Mouse (Mus musculus): ENCODE measurements around the gene Psors1c2. TPM values are rescaled to one million over a fixed set of nuclear protein-coding genes. Genes with fewer than 3 reads are reported as not detected.
A peak's percentile ranks its signal among the peaks of the same experiment; 100 is the strongest.

Psors1c2 gene
- total RNA-seq, 1 experiment from 2014 or later: not detected

- no peak for ATAC-seq (ENCODE audit: extremely low read depth, insufficient number of reproducible peaks, low FRiP score, poor library complexity, severe bottlenecking)
Measured at GRCm38 (mm10) chr17:35515911-35516640, 16.9 kb upstream of the Psors1c2 start.

DNA sequence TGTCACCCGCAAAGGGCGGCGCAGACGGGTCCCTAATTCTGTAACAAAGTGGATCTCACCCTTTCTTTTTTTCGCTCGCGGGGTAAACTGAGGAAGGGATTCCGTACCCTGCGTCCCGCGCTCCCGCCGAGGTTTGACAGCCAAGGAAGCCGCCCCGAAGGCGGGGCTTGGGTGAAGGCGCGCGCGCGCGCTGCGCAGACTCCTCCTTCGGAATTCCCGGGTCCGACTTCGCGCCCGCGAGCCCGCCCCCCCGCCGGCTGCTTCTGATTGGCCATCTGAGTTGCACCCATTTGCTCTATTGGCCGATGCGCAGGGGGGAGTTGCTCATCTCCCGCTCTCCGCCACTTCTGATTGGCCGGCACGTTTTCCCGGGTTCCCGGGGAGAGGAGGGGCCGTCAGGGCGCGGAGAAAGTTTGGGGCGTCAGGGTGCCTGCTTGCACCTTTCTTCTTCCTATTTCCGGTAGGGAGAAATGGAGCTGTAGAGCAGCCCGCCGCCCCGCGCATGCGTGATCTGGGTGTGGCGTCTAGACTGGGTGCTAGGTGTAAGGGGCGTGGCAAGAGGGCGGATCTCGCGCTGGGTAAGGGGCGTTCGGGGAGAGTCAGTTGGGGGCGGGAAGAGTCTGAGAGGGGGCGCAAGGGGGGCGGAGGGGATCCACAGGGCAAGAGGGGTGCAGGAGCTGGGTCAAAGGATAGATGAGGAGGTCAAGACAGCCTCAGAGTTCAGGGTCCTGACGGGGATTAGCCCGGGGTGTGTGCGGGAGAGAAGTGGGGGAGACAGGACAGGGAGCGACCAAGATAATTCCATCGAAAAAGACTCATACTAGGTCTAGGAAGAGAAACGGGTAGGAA lies 16.1 kb upstream of the Psors1c2 start, which contains the start of the genes Tcf19 and Cchcr1:
Gene Tcf19, minus strand, starts transcription at position 173 of the 849 bp plus-strand sequence.
Gene Cchcr1, plus strand, starts transcription at position 449 of the 849 bp plus-strand sequence.
- ATAC-seq (ENCODE audit: extremely low read depth, insufficient number of reproducible peaks, low FRiP score, poor library complexity, severe bottlenecking): peak; percentile 75

GRCm38 (mm10) chr17:35517526-35517925 lies 15.5 kb upstream of the Psors1c2 start:
- ATAC-seq (ENCODE audit: extremely low read depth, insufficient number of reproducible peaks, low FRiP score, poor library complexity, severe bottlenecking): no peak

DNA sequence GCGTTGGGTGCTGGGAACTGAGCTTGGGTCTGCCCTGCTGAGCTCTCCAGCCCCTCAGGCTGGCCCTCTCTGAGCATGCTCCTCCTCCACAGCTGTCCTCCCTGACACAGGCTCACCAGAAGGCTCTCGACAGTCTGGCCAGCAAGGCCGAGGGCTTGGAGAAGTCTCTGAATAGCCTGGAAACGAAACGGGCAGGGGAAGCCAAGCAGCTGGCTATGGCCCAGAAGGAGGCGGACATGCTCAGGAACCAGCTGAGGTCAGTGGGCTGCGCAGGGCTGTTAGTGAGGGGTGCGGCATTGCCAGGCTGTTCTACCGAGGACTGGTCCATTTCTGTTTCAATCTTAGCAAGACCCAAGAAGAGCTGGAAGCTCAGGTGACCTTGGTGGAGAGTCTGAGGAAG lies 8.6 kb upstream of the Psors1c2 start:
- no peak for ATAC-seq (ENCODE audit: extremely low read depth, insufficient number of reproducible peaks, low FRiP score, poor library complexity, severe bottlenecking)

- ATAC-seq (ENCODE audit: extremely low read depth, insufficient number of reproducible peaks, low FRiP score, poor library complexity, severe bottlenecking): no peak
Measured at GRCm38 (mm10) chr17:35526644-35527043, 6.4 kb upstream of the Psors1c2 start.

GRCm38 (mm10) chr17:35532360-35532759 lies 641 bp upstream of the Psors1c2 start:
- no peak for ATAC-seq (ENCODE audit: extremely low read depth, insufficient number of reproducible peaks, low FRiP score, poor library complexity, severe bottlenecking)

- ATAC-seq (ENCODE audit: extremely low read depth, insufficient number of reproducible peaks, low FRiP score, poor library complexity, severe bottlenecking): peak; percentile 80
Measured at GRCm38 (mm10) chr17:35534343-35534742, 1.3 kb downstream of the Psors1c2 start.

- no peak for ATAC-seq (ENCODE audit: extremely low read depth, insufficient number of reproducible peaks, low FRiP score, poor library complexity, severe bottlenecking)
Measured at GRCm38 (mm10) chr17:35537421-35537820, 4.4 kb downstream of the Psors1c2 start.

DNA sequence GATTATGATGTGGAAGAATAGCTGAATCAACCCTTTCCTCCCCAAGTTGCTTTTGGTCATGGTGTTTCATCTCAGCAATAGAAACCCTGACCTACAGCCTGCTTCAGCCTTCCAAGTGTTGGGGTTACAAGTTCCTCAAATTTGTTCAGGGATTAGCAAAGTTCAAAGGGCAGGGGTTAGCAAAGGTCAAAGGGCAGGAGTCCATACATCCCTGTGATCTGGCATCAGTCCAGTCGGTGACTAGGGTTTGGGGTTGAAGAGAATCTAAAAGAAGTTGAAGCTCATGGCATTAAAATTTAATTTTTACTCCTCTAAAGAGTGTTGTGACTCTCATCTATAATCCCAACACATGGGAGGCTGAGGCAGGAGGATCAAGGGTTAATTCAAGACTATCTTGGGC lies 5.5 kb downstream of the Psors1c2 start:
- ATAC-seq (ENCODE audit: extremely low read depth, insufficient number of reproducible peaks, low FRiP score, poor library complexity, severe bottlenecking): no peak

GRCm38 (mm10) chr17:35539540-35539939 lies 6.5 kb downstream of the Psors1c2 start:
- no peak for ATAC-seq (ENCODE audit: extremely low read depth, insufficient number of reproducible peaks, low FRiP score, poor library complexity, severe bottlenecking)

DNA sequence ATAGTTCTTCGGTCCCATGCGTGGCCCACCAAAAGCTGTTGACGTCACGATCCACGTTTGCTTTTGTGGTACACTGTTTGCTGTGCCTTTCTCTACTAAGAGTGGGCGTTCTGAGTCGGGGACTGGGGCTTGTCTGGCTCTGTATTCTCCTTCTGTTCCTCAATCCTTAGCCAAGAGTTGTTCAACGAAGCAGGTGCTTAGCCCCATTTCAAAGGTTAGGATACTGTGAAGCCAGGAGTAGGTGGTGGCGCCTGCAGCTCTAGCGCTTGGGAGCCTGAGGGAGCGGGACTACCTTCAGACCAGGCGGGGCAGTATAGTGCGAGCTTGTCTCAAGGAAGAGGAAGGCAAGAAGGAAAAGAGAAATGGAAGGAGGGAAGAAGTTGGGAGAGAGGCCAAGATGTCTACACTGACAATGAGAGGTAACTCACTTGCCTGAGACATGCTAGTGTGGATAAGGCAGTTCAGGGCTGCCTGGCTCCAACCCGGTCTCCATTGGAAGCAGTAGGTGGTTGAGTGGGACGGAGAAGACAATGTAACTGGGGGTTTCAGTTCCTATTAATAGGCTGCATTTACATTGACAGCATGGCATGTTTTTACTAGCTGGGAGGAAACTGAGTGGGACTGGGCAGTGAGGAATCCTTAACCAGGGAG lies 9.9 kb downstream of the Psors1c2 start:
- ATAC-seq (ENCODE audit: extremely low read depth, insufficient number of reproducible peaks, low FRiP score, poor library complexity, severe bottlenecking): no peak

DNA sequence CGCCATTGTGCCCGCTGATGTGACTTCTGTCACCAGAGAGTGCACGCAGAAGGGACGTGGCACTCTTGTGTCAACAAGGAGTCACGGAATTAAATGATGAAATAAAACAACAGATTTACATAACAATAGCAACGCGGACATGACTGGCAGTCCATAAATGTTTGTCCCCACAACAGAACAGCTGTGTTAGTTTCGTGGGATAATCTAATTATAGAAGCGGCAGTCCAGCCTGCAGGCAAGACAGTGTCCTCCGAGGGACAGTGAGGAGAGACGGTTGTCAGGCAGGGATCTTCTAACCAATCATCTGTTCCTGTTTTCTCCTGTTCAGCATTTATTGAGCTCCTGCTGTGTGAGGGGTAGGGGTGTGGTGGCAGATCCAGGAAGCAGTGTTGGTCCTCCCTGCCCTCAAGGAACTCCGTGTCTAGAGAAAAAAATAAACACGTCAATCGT lies 10.4 kb downstream of the Psors1c2 start:
- no peak for ATAC-seq (ENCODE audit: extremely low read depth, insufficient number of reproducible peaks, low FRiP score, poor library complexity, severe bottlenecking)

DNA sequence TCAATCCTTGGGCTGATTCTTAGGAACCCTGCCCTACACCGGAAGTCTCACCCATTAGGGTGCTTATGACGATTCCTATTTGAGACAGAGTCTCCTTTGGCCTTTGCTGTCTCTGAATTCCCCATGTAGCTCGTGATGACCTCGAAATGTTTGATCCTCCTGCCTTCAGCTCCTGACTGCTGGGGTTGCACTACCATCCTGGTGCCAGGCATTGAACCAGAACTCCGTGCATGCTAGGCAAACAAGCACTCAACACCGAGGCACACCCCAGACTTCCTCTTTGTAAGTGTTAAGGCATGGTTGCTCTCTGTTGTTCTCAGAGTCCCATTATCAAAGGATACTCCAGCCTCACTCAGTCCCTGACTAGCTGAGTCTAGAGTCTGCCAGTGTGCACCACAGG lies 11.0 kb downstream of the Psors1c2 start:
- no peak for ATAC-seq (ENCODE audit: extremely low read depth, insufficient number of reproducible peaks, low FRiP score, poor library complexity, severe bottlenecking)

GRCm38 (mm10) chr17:35544680-35545079 lies 11.7 kb downstream of the Psors1c2 start:
- ATAC-seq (ENCODE audit: extremely low read depth, insufficient number of reproducible peaks, low FRiP score, poor library complexity, severe bottlenecking): 0 out of 2 replicates have a peak, but pooled peaks have one; percentile 32

- ATAC-seq (ENCODE audit: extremely low read depth, insufficient number of reproducible peaks, low FRiP score, poor library complexity, severe bottlenecking): no peak
Measured at GRCm38 (mm10) chr17:35547465-35547864, 14.5 kb downstream of the Psors1c2 start.

DNA sequence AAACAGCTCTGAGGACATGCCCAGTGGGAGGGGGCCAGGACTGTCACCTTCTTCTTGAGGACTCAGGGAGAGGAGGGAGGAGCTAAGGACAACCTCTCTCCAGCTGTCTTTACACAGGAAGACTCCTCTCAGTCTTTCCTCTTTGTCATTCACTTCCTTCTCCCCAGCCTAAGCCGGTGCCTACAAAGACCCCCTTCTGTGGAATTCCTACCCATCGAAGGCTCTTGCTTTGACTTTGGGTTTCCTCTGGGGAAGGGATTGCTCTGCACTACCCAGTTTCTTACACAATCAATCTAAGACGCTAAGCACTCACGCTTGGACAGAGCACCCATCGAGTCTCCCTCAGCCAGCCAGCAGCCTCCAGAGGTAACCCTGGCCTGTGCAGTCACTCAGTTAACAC lies 15.6 kb downstream of the Psors1c2 start:
- no peak for ATAC-seq (ENCODE audit: extremely low read depth, insufficient number of reproducible peaks, low FRiP score, poor library complexity, severe bottlenecking)

DNA sequence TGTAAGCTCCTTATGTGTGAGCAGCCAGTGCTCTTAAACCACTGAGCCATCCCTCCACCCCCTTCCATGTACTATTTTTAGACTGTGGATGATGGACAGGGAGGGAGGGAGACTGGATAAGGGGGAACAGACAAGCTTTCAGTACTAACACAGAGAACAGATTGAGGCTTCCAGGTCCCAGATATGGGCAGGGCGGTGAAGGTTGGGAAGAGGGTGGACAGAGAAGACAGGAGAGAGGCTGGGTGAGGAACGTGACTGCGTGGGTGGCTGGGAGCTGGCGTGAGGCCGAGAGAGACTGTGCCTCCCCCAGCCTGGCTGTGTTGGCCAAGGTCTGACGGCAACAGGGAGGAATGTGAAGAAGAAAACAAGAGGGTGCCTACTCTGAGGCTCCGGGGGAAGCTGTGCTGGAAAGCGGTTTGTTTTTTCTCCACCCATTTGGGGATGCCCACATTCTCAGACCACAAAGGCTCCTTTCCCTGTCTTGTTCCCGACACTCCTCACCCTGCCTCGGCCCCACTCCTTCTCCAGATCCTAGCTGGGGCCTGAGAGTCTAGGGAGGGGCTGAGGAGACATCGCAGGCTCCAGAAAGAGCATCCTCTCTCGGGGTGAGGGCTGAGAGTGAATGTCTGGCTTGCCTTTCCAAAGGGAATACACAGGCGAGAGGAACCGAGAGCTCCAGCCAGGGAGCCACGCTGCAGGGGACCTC lies 16.6 kb downstream of the Psors1c2 start:
- no peak for ATAC-seq (ENCODE audit: extremely low read depth, insufficient number of reproducible peaks, low FRiP score, poor library complexity, severe bottlenecking)

- ATAC-seq (ENCODE audit: extremely low read depth, insufficient number of reproducible peaks, low FRiP score, poor library complexity, severe bottlenecking): no peak
Measured at GRCm38 (mm10) chr17:35550143-35550494, 17.1 kb downstream of the Psors1c2 start.

- ATAC-seq (ENCODE audit: extremely low read depth, insufficient number of reproducible peaks, low FRiP score, poor library complexity, severe bottlenecking): no peak
Measured at GRCm38 (mm10) chr17:35550871-35551270, 17.9 kb downstream of the Psors1c2 start.
